Mouse (Mus musculus): ENCODE results near the gene Slc5a11. TPM values are rescaled to one million over a fixed set of nuclear protein-coding genes. Genes with fewer than 3 reads are reported as not detected.

The Slc5a11 gene
- polyA plus RNA-seq, 1 experiment from 2014 or later = 0.43 TPM

GRCm38 (mm10) chr7:123193201-123193600 lies 21.4 kb upstream of the Slc5a11 start:
- Histone ChIP-seq H3K27ac (replicated peaks) (no peak overlapping the region), H3K9me3 (no peaks in the 10 kb centered on the region), H3K36me3 (peaks cover 72% of the 10 kb centered on the region), H3K4me2 (replicated peaks) (no peak overlapping the region), H3K27me3 (no peaks in the 10 kb centered on the region), H3K4me3 (no peak overlapping the region), H3K4me1 (no peaks in the 10 kb centered on the region), H3K9ac (replicated peaks) (no peak overlapping the region)
- ATAC-seq (replicated peaks) = no peak
- 94% methylated on average over 12 of the region's 12 CpGs for WGBS

GRCm38 (mm10) chr7:123194696-123195095 lies 19.9 kb upstream of the Slc5a11 start:
- Histone ChIP-seq H3K4me2 (replicated peaks) (no peak overlapping the region), H3K36me3 (peaks cover 57% of the 10 kb centered on the region), H3K9me3 (no peaks in the 10 kb centered on the region), H3K4me3 (no peak overlapping the region), H3K27me3 (no peaks in the 10 kb centered on the region), H3K9ac (replicated peaks) (no peak overlapping the region), H3K4me1 (no peaks in the 10 kb centered on the region), H3K27ac (replicated peaks) (no peak overlapping the region)
- ATAC-seq (replicated peaks) = no peak
- 94% methylated on average over 8 of the region's 8 CpGs for WGBS

- no peaks in the 10 kb centered on the region for H3K9me3 ChIP-seq
- no peak overlapping the region for H3K4me3 ChIP-seq
- no peaks in the 10 kb centered on the region for H3K27me3 ChIP-seq
- no peak overlapping the region for H3K9ac ChIP-seq (replicated peaks)
- H3K27ac ChIP-seq (replicated peaks) = no peak overlapping the region
- H3K4me2 ChIP-seq (replicated peaks) = no peak overlapping the region
- WGBS = 93% methylated on average over 5 of the region's 5 CpGs
- ATAC-seq (replicated peaks) = no peak
- peaks cover 39% of the 10 kb centered on the region for H3K36me3 ChIP-seq
- no peaks in the 10 kb centered on the region for H3K4me1 ChIP-seq
Measured at GRCm38 (mm10) chr7:123196432-123196831, 18.1 kb upstream of the Slc5a11 start.

- ATAC-seq (replicated peaks) = no peak
- Histone ChIP-seq H3K4me2 (replicated peaks) (no peak overlapping the region), H3K27ac (replicated peaks) (no peak overlapping the region), H3K36me3 (peaks cover 19% of the 10 kb centered on the region), H3K27me3 (no peaks in the 10 kb centered on the region), H3K9ac (replicated peaks) (no peak overlapping the region), H3K4me1 (no peaks in the 10 kb centered on the region), H3K9me3 (no peaks in the 10 kb centered on the region), H3K4me3 (no peak overlapping the region)
- 86% methylated on average over 10 of the region's 10 CpGs for WGBS
Measured at GRCm38 (mm10) chr7:123198695-123199094, 15.9 kb upstream of the Slc5a11 start.

- H3K36me3 ChIP-seq = peaks cover 16% of the 10 kb centered on the region
- no peaks in the 10 kb centered on the region for H3K9me3 ChIP-seq
- H3K4me3 ChIP-seq = no peak overlapping the region
- H3K27me3 ChIP-seq = no peaks in the 10 kb centered on the region
- no peak for ATAC-seq (replicated peaks)
- H3K27ac ChIP-seq (replicated peaks) = no peak overlapping the region
- H3K9ac ChIP-seq (replicated peaks) = no peak overlapping the region
- no peak overlapping the region for H3K4me2 ChIP-seq (replicated peaks)
- WGBS = 94% methylated on average over 3 of the region's 3 CpGs
- no peaks in the 10 kb centered on the region for H3K4me1 ChIP-seq
Measured at GRCm38 (mm10) chr7:123199151-123199550, 15.4 kb upstream of the Slc5a11 start.

- Histone ChIP-seq H3K4me1 (no peaks in the 10 kb centered on the region), H3K27me3 (no peaks in the 10 kb centered on the region), H3K36me3 (peaks cover 10% of the 10 kb centered on the region), H3K4me3 (no peak overlapping the region), H3K4me2 (replicated peaks) (no peak overlapping the region), H3K9ac (replicated peaks) (no peak overlapping the region), H3K27ac (replicated peaks) (no peak overlapping the region), H3K9me3 (no peaks in the 10 kb centered on the region)
- WGBS = 92% methylated on average over 15 of the region's 15 CpGs
- no peak for ATAC-seq (replicated peaks)
Measured at GRCm38 (mm10) chr7:123199656-123200206, 14.8 kb upstream of the Slc5a11 start.

GRCm38 (mm10) chr7:123200722-123201121 lies 13.9 kb upstream of the Slc5a11 start:
- Histone ChIP-seq H3K4me1 (no peaks in the 10 kb centered on the region), H3K27me3 (no peaks in the 10 kb centered on the region), H3K9ac (replicated peaks) (no peak overlapping the region), H3K36me3 (peaks cover 3% of the 10 kb centered on the region; the same call in 1 of the 2 replicates), H3K4me3 (no peak overlapping the region), H3K9me3 (no peaks in the 10 kb centered on the region), H3K4me2 (replicated peaks) (no peak overlapping the region), H3K27ac (replicated peaks) (no peak overlapping the region)
- no peak for ATAC-seq (replicated peaks)
- 84% methylated on average over 9 of the region's 9 CpGs for WGBS

GRCm38 (mm10) chr7:123205261-123205660 lies 9.3 kb upstream of the Slc5a11 start:
- ATAC-seq (replicated peaks) = no peak
- Histone ChIP-seq H3K4me2 (replicated peaks) (no peak overlapping the region), H3K27ac (replicated peaks) (no peak overlapping the region), H3K9ac (replicated peaks) (no peak overlapping the region), H3K36me3 (no peaks in the 10 kb centered on the region), H3K9me3 (no peaks in the 10 kb centered on the region), H3K4me3 (no peak overlapping the region), H3K4me1 (no peaks in the 10 kb centered on the region), H3K27me3 (no peaks in the 10 kb centered on the region)
- 38% methylated on average over 14 of the region's 14 CpGs for WGBS

- Histone ChIP-seq H3K9ac (replicated peaks) (no peak overlapping the region), H3K27ac (replicated peaks) (no peak overlapping the region), H3K36me3 (no peaks in the 10 kb centered on the region), H3K4me1 (no peaks in the 10 kb centered on the region), H3K9me3 (no peaks in the 10 kb centered on the region), H3K4me2 (replicated peaks) (no peak overlapping the region), H3K4me3 (no peak overlapping the region), H3K27me3 (no peaks in the 10 kb centered on the region)
- 77% methylated on average over 6 of the region's 6 CpGs for WGBS
- ATAC-seq (replicated peaks) = no peak
Measured at GRCm38 (mm10) chr7:123207561-123207960, 7.0 kb upstream of the Slc5a11 start.

- no peak overlapping the region for H3K4me2 ChIP-seq (replicated peaks)
- 82% methylated on average over 9 of the region's 9 CpGs for WGBS
- H3K36me3 ChIP-seq = no peaks in the 10 kb centered on the region
- H3K4me1 ChIP-seq = no peaks in the 10 kb centered on the region
- no peaks in the 10 kb centered on the region for H3K9me3 ChIP-seq
- H3K9ac ChIP-seq (replicated peaks) = no peak overlapping the region
- H3K27ac ChIP-seq (replicated peaks) = no peak overlapping the region
- no peaks in the 10 kb centered on the region for H3K27me3 ChIP-seq
- no peak for ATAC-seq (replicated peaks)
- no peak overlapping the region for H3K4me3 ChIP-seq
Measured at GRCm38 (mm10) chr7:123209864-123210263, 4.7 kb upstream of the Slc5a11 start.

GRCm38 (mm10) chr7:123211461-123211860 lies 3.1 kb upstream of the Slc5a11 start:
- Histone ChIP-seq H3K27me3 (no peaks in the 10 kb centered on the region), H3K36me3 (no peaks in the 10 kb centered on the region), H3K4me3 (no peak overlapping the region), H3K4me2 (replicated peaks) (no peak overlapping the region), H3K9me3 (no peaks in the 10 kb centered on the region), H3K27ac (replicated peaks) (no peak overlapping the region), H3K4me1 (no peaks in the 10 kb centered on the region), H3K9ac (replicated peaks) (no peak overlapping the region)
- no peak for ATAC-seq (replicated peaks)
- WGBS = 47% methylated on average over 5 of the region's 5 CpGs

GRCm38 (mm10) chr7:123212316-123212715 lies 2.3 kb upstream of the Slc5a11 start:
- no peaks in the 10 kb centered on the region for H3K9me3 ChIP-seq
- WGBS = 84% methylated on average over 5 of the region's 5 CpGs
- H3K36me3 ChIP-seq = no peaks in the 10 kb centered on the region
- no peak for ATAC-seq (replicated peaks)
- H3K9ac ChIP-seq (replicated peaks) = no peak overlapping the region
- no peak overlapping the region for H3K4me2 ChIP-seq (replicated peaks)
- no peak overlapping the region for H3K4me3 ChIP-seq
- no peak overlapping the region for H3K27ac ChIP-seq (replicated peaks)
- no peaks in the 10 kb centered on the region for H3K4me1 ChIP-seq
- no peaks in the 10 kb centered on the region for H3K27me3 ChIP-seq

GRCm38 (mm10) chr7:123215138-123215537 lies 558 bp downstream of the Slc5a11 start:
- Histone ChIP-seq H3K4me2 (replicated peaks) (no peak overlapping the region), H3K27ac (replicated peaks) (no peak overlapping the region), H3K9me3 (no peaks in the 10 kb centered on the region), H3K27me3 (no peaks in the 10 kb centered on the region), H3K36me3 (no peaks in the 10 kb centered on the region), H3K4me1 (no peaks in the 10 kb centered on the region), H3K9ac (replicated peaks) (no peak overlapping the region), H3K4me3 (no peak overlapping the region)
- no peak for ATAC-seq (replicated peaks)
- 60% methylated on average over 2 of the region's 2 CpGs for WGBS

Data from forebrain, embryonic 15.5 days (tissue).